Mouse (Mus musculus) heart, adult 2 months (tissue): ENCODE data around the gene Pglyrp3.

Experiments
- CTCF ChIP-seq: fragments of 200-600 bp; IDR thresholded peaks from 2 replicates; pipeline ENCODE4 v1.8.1; 2022; ENCODE audit warnings: antibody characterized with exemption, mild to moderate bottlenecking, moderate library complexity
- POLR2A ChIP-seq: fragments of 200-500 bp; IDR thresholded peaks from 2 replicates; pipeline ENCODE4 v1.6.1; 2011; ENCODE audit warnings: mild to moderate bottlenecking, low read depth, low read length, control low read depth; ENCODE audit not compliant: insufficient read depth

GRCm38 (mm10) chr3:92033892-92034291 is 19.5 kb downstream of the Pglyrp3 start:
- TF ChIP-seq CTCF (no peak), POLR2A (no peak)
